Mouse (Mus musculus) myocyte (in vitro differentiated cells): ENCODE measurements around the gene Gm49425. TPM values are rescaled to one million over a fixed set of nuclear protein-coding genes. Genes with fewer than 3 reads are reported as not detected.

Source experiments
- H3K27me3 ChIP-seq: one replicate; pipeline ENCODE4 v1.6.1; 2011; ENCODE audit not compliant: control insufficient read depth, insufficient read depth, insufficient read length
- H3K36me3 ChIP-seq: one replicate; pipeline ENCODE4 v1.6.1; 2011; ENCODE audit not compliant: control insufficient read depth, insufficient read depth
- H3K4me2 ChIP-seq: one replicate; pipeline ENCODE4 v1.6.1; 2011; ENCODE audit warnings: low read depth, control low read depth
- H3K4me3 ChIP-seq: one replicate; pipeline ENCODE4 v1.5.1; 2011; ENCODE audit warnings: mild to moderate bottlenecking, control low read depth, moderate library complexity
- H3K79me2 ChIP-seq: one replicate; pipeline ENCODE4 v1.6.1; 2011; ENCODE audit not compliant: control insufficient read depth, insufficient read depth
- H3ac ChIP-seq: one replicate; pipeline ENCODE4 v1.6.1; 2011; ENCODE audit not compliant: control insufficient read depth, insufficient read length
- CEBPB ChIP-seq: IDR thresholded peaks from 2 replicates; pipeline ENCODE4 v1.6.1; 2011; ENCODE audit warnings: mild to moderate bottlenecking, moderate library complexity; ENCODE audit not compliant: poor library complexity, insufficient read depth, severe bottlenecking
- E2F4 ChIP-seq: IDR thresholded peaks from one replicate; pipeline ENCODE4 v1.6.1; 2011; ENCODE audit warnings: mild to moderate bottlenecking, control low read depth, moderate library complexity; ENCODE audit not compliant: insufficient read depth
- MAX ChIP-seq: IDR thresholded peaks from one replicate; pipeline ENCODE4 v1.6.1; 2011; ENCODE audit warnings: low read depth, mild to moderate bottlenecking, control low read depth
- MYOD1 ChIP-seq, 3 experiments: IDR thresholded peaks; one replicate each; pipeline ENCODE4 v1.6.1; 2011; ENCODE audit warnings: control low read depth in 2 of 3, low read depth in 2 of 3, mild to moderate bottlenecking in 2 of 3, moderate library complexity in 1 of 3; ENCODE audit not compliant: insufficient read length in 2 of 3, control insufficient read depth in 1 of 3
- MYOG ChIP-seq, 3 experiments: IDR thresholded peaks; one replicate each; pipeline ENCODE4 v1.6.1; 2011; ENCODE audit warnings: control low read depth in 2 of 3, low read depth in 2 of 3, mild to moderate bottlenecking in 2 of 3; ENCODE audit not compliant: insufficient read length in 2 of 3, control insufficient read depth in 1 of 3, insufficient read depth in 1 of 3
- POLR2A ChIP-seq: IDR thresholded peaks from one replicate; pipeline ENCODE4 v1.6.1; 2011; ENCODE audit warnings: low read depth, mild to moderate bottlenecking, control low read depth, moderate library complexity; ENCODE audit not compliant: insufficient read length
- POLR2AphosphoS2 ChIP-seq: IDR thresholded peaks from one replicate; pipeline ENCODE4 v1.6.1; 2011; ENCODE audit warnings: low read depth, control low read depth; ENCODE audit not compliant: insufficient read length
- REST ChIP-seq: IDR thresholded peaks from one replicate; pipeline ENCODE4 v1.6.1; 2011; ENCODE audit warnings: mild to moderate bottlenecking, control low read depth, moderate library complexity; ENCODE audit not compliant: insufficient read depth, insufficient read length
- SRF ChIP-seq: IDR thresholded peaks from one replicate; pipeline ENCODE4 v1.6.1; 2011; ENCODE audit warnings: low read depth; ENCODE audit not compliant: control insufficient read depth, insufficient read length
- TCF12 ChIP-seq: IDR thresholded peaks from one replicate; pipeline ENCODE4 v1.6.1; 2011; ENCODE audit warnings: mild to moderate bottlenecking, control low read depth; ENCODE audit not compliant: poor library complexity, insufficient read depth, severe bottlenecking
- TCF3 ChIP-seq: IDR thresholded peaks from one replicate; pipeline ENCODE4 v1.6.1; 2011; ENCODE audit warnings: low read depth, control low read depth; ENCODE audit not compliant: insufficient read length
- USF1 ChIP-seq: IDR thresholded peaks from one replicate; pipeline ENCODE4 v1.6.1; 2011; ENCODE audit warnings: low read depth, mild to moderate bottlenecking, control low read depth, moderate library complexity
- polyA plus RNA-seq: library from polyadenylated mRNA; unstranded; fragments of >200 nt; fragmentation: generic; extraction: Trizol; gene quantifications from one replicate; pipeline ENCODE4 v1.2.1, GENCODE M21; 2012; ENCODE audit warnings: missing spikeins

The Gm49425 gene
- polyA plus RNA-seq, 1 experiment = not detected

DNA sequence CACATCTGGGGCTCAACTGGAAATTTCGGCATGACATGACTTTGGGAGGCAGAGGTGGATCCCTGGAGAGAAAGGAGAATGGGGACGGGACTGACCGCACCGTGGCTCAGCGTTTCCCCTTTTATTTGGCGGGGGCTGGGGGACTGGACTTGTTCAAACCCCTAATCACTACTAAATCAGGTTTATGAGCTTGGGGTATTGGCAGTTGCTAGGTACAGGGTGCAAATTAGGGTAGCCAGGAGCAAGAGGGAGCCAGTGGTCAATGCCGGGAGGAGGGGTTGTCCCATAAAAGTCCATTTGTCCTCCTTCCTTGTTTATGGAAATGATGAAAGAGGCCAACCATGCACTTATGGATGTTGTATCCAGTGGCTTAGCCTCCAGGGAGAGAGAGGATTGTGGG is 33.5 kb upstream of the Gm49425 start, which contains the start of gene Krt82:
Gene Krt82 (minus strand): TSS at position 101 of the 400 bp plus-strand sequence.
- TF ChIP-seq POLR2AphosphoS2 (no peak), MAX (no peak), MYOG (IDR thresholded peaks at IDR 0.05; ENCODE audit: control insufficient read depth in 1 of 3, insufficient read depth in 1 of 3, insufficient read length in 2 of 3, low read depth in 2 of 3) (no peak), TCF3 (no peak), POLR2A (no peak), E2F4 (no peak), SRF (no peak), USF1 (no peak), MYOD1 (IDR thresholded peaks at IDR 0.05; ENCODE audit: control insufficient read depth in 1 of 3, insufficient read length in 2 of 3, low read depth in 2 of 3) (no peak), TCF12 (no peak), CEBPB (no peak), REST (no peak)
- Histone ChIP-seq H3K79me2 (no peaks in the 10 kb centered on the region), H3K36me3 (no peaks in the 10 kb centered on the region), H3K4me3 (no peak within 1 kb of the TSS), H3K27me3 (peaks cover 52% of the 10 kb centered on the region), H3K4me2 (no peak within 1 kb of the TSS), H3ac (no peak within 1 kb of the TSS)

DNA sequence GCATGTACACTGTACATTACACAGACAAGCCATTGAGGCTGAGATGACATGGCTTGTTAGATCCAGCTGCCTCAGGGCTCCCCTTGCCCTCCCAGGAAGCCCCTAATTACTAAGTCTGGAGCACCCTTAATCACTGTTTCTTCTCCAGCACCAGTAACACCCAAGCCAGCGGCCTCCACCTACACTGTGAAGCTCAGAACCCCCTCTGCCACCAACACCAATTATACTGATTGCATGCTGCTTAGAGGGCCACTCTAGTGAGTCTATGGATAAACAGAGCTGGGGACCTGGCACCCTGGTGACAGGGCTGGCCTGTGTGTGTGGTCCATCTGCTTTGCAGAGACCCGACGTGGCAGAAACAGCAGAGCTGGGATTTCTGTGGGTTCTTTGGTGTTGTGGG is 27.4 kb upstream of the Gm49425 start:
- H3ac ChIP-seq = no peak overlapping the region
- no peak for TF ChIP-seq SRF
- TF ChIP-seq POLR2AphosphoS2 = no peak
- no peak for TF ChIP-seq REST
- H3K36me3 ChIP-seq = no peaks in the 10 kb centered on the region
- no peak overlapping the region for H3K4me3 ChIP-seq
- H3K27me3 ChIP-seq = peaks cover 39% of the 10 kb centered on the region
- H3K79me2 ChIP-seq = no peaks in the 10 kb centered on the region
- no peak overlapping the region for H3K4me2 ChIP-seq

- no peak overlapping the region for H3K4me3 ChIP-seq
- H3K79me2 ChIP-seq = no peaks in the 10 kb centered on the region
- H3K36me3 ChIP-seq = no peaks in the 10 kb centered on the region
- no peak overlapping the region for H3ac ChIP-seq
- no peak for TF ChIP-seq MYOG (IDR thresholded peaks at IDR 0.05; ENCODE audit: control insufficient read depth in 1 of 3, insufficient read depth in 1 of 3, insufficient read length in 2 of 3, low read depth in 2 of 3)
- H3K27me3 ChIP-seq = peaks cover 26% of the 10 kb centered on the region
- no peak overlapping the region for H3K4me2 ChIP-seq
Observed at GRCm38 (mm10) chr15:101542543-101542942, 25.5 kb upstream of the Gm49425 start.

DNA sequence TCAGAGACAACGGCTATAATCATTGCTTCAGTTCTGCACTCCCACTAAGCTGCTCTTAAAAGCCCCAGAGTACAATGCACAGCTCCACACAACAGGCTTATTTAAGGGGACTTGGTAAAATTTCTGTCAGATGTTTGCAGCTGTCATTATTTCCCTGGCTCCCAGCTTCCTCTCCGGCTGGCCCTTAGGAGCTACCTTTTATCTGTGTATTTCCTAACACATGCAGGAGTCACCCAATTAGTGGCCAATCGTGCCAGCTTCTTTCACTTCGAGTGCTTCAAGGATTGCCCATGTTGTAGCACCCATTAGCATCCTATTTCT is 21.5 kb upstream of the Gm49425 start:
- peaks cover 36% of the 10 kb centered on the region for H3K27me3 ChIP-seq
- no peak overlapping the region for H3ac ChIP-seq
- no peak overlapping the region for H3K4me2 ChIP-seq
- no peak overlapping the region for H3K4me3 ChIP-seq
- no peaks in the 10 kb centered on the region for H3K79me2 ChIP-seq
- no peaks in the 10 kb centered on the region for H3K36me3 ChIP-seq
- no peak for TF ChIP-seq USF1
- TF ChIP-seq E2F4 = no peak
- TF ChIP-seq POLR2A = no peak
- TF ChIP-seq TCF12 = no peak
- TF ChIP-seq MYOG (IDR thresholded peaks at IDR 0.05; ENCODE audit: control insufficient read depth in 1 of 3, insufficient read depth in 1 of 3, insufficient read length in 2 of 3, low read depth in 2 of 3) = no peak
- no peak for TF ChIP-seq TCF3
- no peak for TF ChIP-seq POLR2AphosphoS2
- no peak for TF ChIP-seq MYOD1 (IDR thresholded peaks at IDR 0.05; ENCODE audit: control insufficient read depth in 1 of 3, insufficient read length in 2 of 3, low read depth in 2 of 3)
- TF ChIP-seq SRF = no peak
- TF ChIP-seq MAX = no peak
- no peak for TF ChIP-seq CEBPB
- no peak for TF ChIP-seq REST

DNA sequence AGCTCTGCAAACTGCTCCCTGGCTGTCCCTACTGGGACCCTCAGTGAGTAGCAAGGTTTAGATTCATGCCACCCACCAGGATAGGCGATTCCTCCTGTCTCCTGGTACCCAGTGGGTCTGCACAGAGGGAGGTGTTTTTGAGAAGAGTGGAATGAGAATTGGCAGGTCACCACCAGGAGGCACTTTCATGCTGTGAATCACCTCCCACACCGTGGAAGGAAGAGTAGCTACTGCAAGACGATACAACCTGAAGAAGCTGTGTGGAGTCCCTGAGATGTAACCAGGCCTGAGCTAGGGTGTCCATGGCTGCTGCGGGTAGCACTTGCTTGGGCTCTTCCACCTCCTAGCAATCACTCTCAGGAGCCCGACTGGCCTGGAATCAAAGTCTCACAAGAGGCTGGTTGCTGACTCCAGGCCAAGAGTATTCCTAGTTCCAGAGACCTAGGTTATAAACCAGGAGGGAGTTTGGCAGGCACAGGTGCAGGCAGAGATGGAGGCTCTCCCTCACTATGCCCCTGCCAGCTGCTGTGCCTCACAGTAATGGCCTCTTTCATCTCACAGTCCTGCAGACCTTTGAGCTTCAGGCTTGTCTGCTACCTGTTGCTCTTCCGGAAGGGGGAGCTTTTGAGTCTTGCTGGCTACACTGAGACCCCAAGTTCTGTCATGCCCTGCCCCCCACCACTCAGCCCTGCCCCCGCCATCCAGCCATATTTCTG is 21.0 kb upstream of the Gm49425 start:
- H3K27me3 ChIP-seq = peaks cover 41% of the 10 kb centered on the region
- no peaks in the 10 kb centered on the region for H3K36me3 ChIP-seq
- no peak overlapping the region for H3ac ChIP-seq
- no peak overlapping the region for H3K4me3 ChIP-seq
- H3K79me2 ChIP-seq = no peaks in the 10 kb centered on the region
- no peak overlapping the region for H3K4me2 ChIP-seq
- TF ChIP-seq SRF = no peak
- no peak for TF ChIP-seq MYOD1 (IDR thresholded peaks at IDR 0.05; ENCODE audit: control insufficient read depth in 1 of 3, insufficient read length in 2 of 3, low read depth in 2 of 3)
